Mouse (Mus musculus) stomach, embryonic 16.5 days (tissue): ENCODE measurements around the gene Tomm5. TPM values are rescaled to one million over a fixed set of nuclear protein-coding genes. Genes with fewer than 3 reads are reported as not detected.

ENCODE experiments used
- ATAC-seq: fragments of 200-750 bp; cut with Nextera tagmentation; 2 replicates; pipeline ENCODE4 v1.8.0; 2017; ENCODE audit warnings: moderate number of reproducible peaks, moderate TSS enrichment; ENCODE audit not compliant: insufficient read depth, low FRiP score
- H3K27ac ChIP-seq: fragments of 300-500 bp; sonication (generic); 2 replicates; pipeline ENCODE4 v1.5.1; 2014; ENCODE audit warnings: low read length
- H3K27me3 ChIP-seq: fragments of 300-500 bp; sonication (generic); 2 replicates; pipeline ENCODE4 v1.6.1; 2014; ENCODE audit warnings: low read length, control low read depth, mixed read lengths; ENCODE audit not compliant: control insufficient read depth, insufficient read depth
- H3K36me3 ChIP-seq: fragments of 300-500 bp; sonication (generic); 2 replicates; pipeline ENCODE4 v1.6.1; 2014; ENCODE audit warnings: low read length; ENCODE audit not compliant: control insufficient read depth, insufficient read depth
- H3K4me1 ChIP-seq: fragments of 300-500 bp; sonication (generic); 2 replicates; pipeline ENCODE4 v1.6.1; 2014; ENCODE audit warnings: low read length, control low read depth, mixed read lengths; ENCODE audit not compliant: control insufficient read depth, insufficient read depth
- H3K4me2 ChIP-seq: fragments of 300-500 bp; sonication (generic); 2 replicates; pipeline ENCODE4 v1.6.1; 2014; ENCODE audit warnings: low read depth, low read length, mixed read lengths
- H3K4me3 ChIP-seq: fragments of 300-500 bp; sonication (generic); replicated peaks from 2 replicates; pipeline ENCODE4 v1.5.1; 2014; ENCODE audit warnings: mild to moderate bottlenecking, low read length
- H3K9ac ChIP-seq: fragments of 300-500 bp; sonication (generic); 2 replicates; pipeline ENCODE4 v1.6.1; 2014; ENCODE audit warnings: low read length
- H3K9me3 ChIP-seq: fragments of 300-500 bp; sonication (generic); replicated peaks from 2 replicates; pipeline ENCODE4 v1.6.1; 2016; ENCODE audit warnings: low read length, control low read depth; ENCODE audit not compliant: control insufficient read depth
- WGBS: fragments of 180-500 bp; shearing (Covaris S2); extraction: QIAGEN DNeasy Blood & Tissue Kit; methylation state at CpG from one replicate; pipeline ENCODE4 v1.1.7; 2014; 5-methylcytosine and 5-hydroxymethylcytosine counted together
- polyA plus RNA-seq: library from polyadenylated mRNA; unstranded; fragments of >200 nt; fragmentation: Nextera tagmentation; extraction: Ambion mirVana; gene quantifications from 2 replicates; pipeline ENCODE4 v1.2.1, GENCODE M21; 2015

The Tomm5 gene
- polyA plus RNA-seq, 1 experiment from 2014 or later: 253 TPM

- H3K9ac ChIP-seq: no peak overlapping the region; the same call in 1 of the 2 replicates
- H3K27ac ChIP-seq: no peak overlapping the region
- no peak for ATAC-seq
- 65% methylated on average over 8 of the region's 8 CpGs for WGBS
- H3K36me3 ChIP-seq: no peaks in the 10 kb centered on the region
- H3K27me3 ChIP-seq: no peaks in the 10 kb centered on the region
- peaks cover 9% of the 10 kb centered on the region; the same call in 1 of the 2 replicates for H3K4me1 ChIP-seq
- H3K4me2 ChIP-seq: peak overlapping the region; percentile 65; the same call in 1 of the 2 replicates
- peak overlapping the region; percentile 60 for H3K4me3 ChIP-seq
- no peaks in the 10 kb centered on the region for H3K9me3 ChIP-seq
Measured at GRCm38 (mm10) chr4:45108456-45109110, 669 bp upstream of the Tomm5 start.

- ATAC-seq: peak; percentile 19; the same call in 1 of the 2 replicates
Measured at GRCm38 (mm10) chr4:45107066-45107465, 848 bp downstream of the Tomm5 start.

GRCm38 (mm10) chr4:45106409-45106808, 1.5 kb downstream of the Tomm5 start:
- H3K9ac ChIP-seq: no peak overlapping the region
- no peak for ATAC-seq

More at GRCm38 (mm10) chr4:45107066-45107465, 848 bp downstream of the Tomm5 start:
- Histone ChIP-seq H3K4me3 (peak overlapping the region; percentile 60), H3K9me3 (no peaks in the 10 kb centered on the region), H3K4me2 (peak overlapping the region; percentile 65), H3K27ac (no peak overlapping the region), H3K9ac (peak overlapping the region; percentile 86), H3K36me3 (no peaks in the 10 kb centered on the region), H3K4me1 (peaks cover 9% of the 10 kb centered on the region; the same call in 1 of the 2 replicates), H3K27me3 (no peaks in the 10 kb centered on the region)
- 5% methylated on average over 4 of the region's 4 CpGs for WGBS

GRCm38 (mm10) chr4:45097198-45097872, 10.6 kb downstream of the Tomm5 start:
- 20% methylated on average over 7 of the region's 7 CpGs for WGBS
- Histone ChIP-seq H3K4me2 (no peak overlapping the region), H3K27ac (no peak overlapping the region), H3K36me3 (no peaks in the 10 kb centered on the region), H3K4me3 (no peak overlapping the region), H3K27me3 (no peaks in the 10 kb centered on the region), H3K4me1 (no peaks in the 10 kb centered on the region), H3K9me3 (no peaks in the 10 kb centered on the region), H3K9ac (no peak overlapping the region)
- no peak for ATAC-seq

More at GRCm38 (mm10) chr4:45106409-45106808, 1.5 kb downstream of the Tomm5 start:
- peaks cover 9% of the 10 kb centered on the region; the same call in 1 of the 2 replicates for H3K4me1 ChIP-seq
- no peaks in the 10 kb centered on the region for H3K36me3 ChIP-seq
- H3K27me3 ChIP-seq: no peaks in the 10 kb centered on the region
- peak overlapping the region; percentile 60 for H3K4me3 ChIP-seq
- H3K9me3 ChIP-seq: no peaks in the 10 kb centered on the region
- H3K4me2 ChIP-seq: peak overlapping the region; percentile 65; the same call in 1 of the 2 replicates
- 57% methylated on average over 5 of the region's 5 CpGs for WGBS
- H3K27ac ChIP-seq: no peak overlapping the region

- Histone ChIP-seq H3K4me2 (peak overlapping the region; percentile 84), H3K36me3 (no peaks in the 10 kb centered on the region), H3K4me3 (peak overlapping the region; percentile 93), H3K27ac (peak overlapping the region; percentile 34), H3K4me1 (peaks cover 4% of the 10 kb centered on the region; the same call in 1 of the 2 replicates), H3K27me3 (no peaks in the 10 kb centered on the region), H3K9me3 (no peaks in the 10 kb centered on the region), H3K9ac (peak overlapping the region; percentile 31; the same call in 1 of the 2 replicates)
- 28% methylated on average over 8 of the region's 8 CpGs for WGBS
- ATAC-seq: peak; percentile 5; the same call in 1 of the 2 replicates
Measured at GRCm38 (mm10) chr4:45084895-45085290, 23.0 kb downstream of the Tomm5 start.

GRCm38 (mm10) chr4:45084021-45084894, 23.7 kb downstream of the Tomm5 start, which contains the start of gene Fbxo10:
Gene Fbxo10, minus strand, starts transcription at chr4:45084604.
- Histone ChIP-seq H3K27me3 (no peaks in the 10 kb centered on the region), H3K9ac (peak within 1 kb of the TSS; percentile 97), H3K4me1 (peaks cover 4% of the 10 kb centered on the region; the same call in 1 of the 2 replicates), H3K36me3 (no peaks in the 10 kb centered on the region), H3K4me3 (peak within 1 kb of the TSS; percentile 93), H3K27ac (peak within 1 kb of the TSS; percentile 85), H3K9me3 (no peaks in the 10 kb centered on the region), H3K4me2 (peak within 1 kb of the TSS; percentile 84)
- ATAC-seq: peak; percentile 96
- under 1% methylated on average over 74 of the region's 77 CpGs for WGBS

GRCm38 (mm10) chr4:45083487-45083886, 24.4 kb downstream of the Tomm5 start:
- Histone ChIP-seq H3K4me2 (peak overlapping the region; percentile 84), H3K9me3 (no peaks in the 10 kb centered on the region), H3K4me3 (peak overlapping the region; percentile 93), H3K36me3 (0 out of 2 replicates have a peak, but pooled peaks cover 3% of the 10 kb centered on the region), H3K4me1 (peaks cover 4% of the 10 kb centered on the region; the same call in 1 of the 2 replicates), H3K27me3 (no peaks in the 10 kb centered on the region), H3K27ac (no peak overlapping the region), H3K9ac (peak overlapping the region; percentile 97)
- ATAC-seq: no peak
- WGBS: 4% methylated on average over 8 of the region's 8 CpGs

- Histone ChIP-seq H3K9ac (peak overlapping the region; percentile 2; the same call in 1 of the 2 replicates), H3K4me1 (peaks cover 4% of the 10 kb centered on the region; the same call in 1 of the 2 replicates), H3K27ac (no peak overlapping the region), H3K36me3 (0 out of 2 replicates have a peak, but pooled peaks cover 3% of the 10 kb centered on the region), H3K9me3 (no peaks in the 10 kb centered on the region), H3K4me2 (peak overlapping the region; percentile 84), H3K27me3 (no peaks in the 10 kb centered on the region), H3K4me3 (0 out of 2 replicates have a peak overlapping the region, but pooled peaks have one; percentile 93)
- no peak for ATAC-seq
- WGBS: 59% methylated on average over 9 of the region's 9 CpGs
Measured at GRCm38 (mm10) chr4:45082951-45083350, 25.0 kb downstream of the Tomm5 start.
